In the genomic region with DNA sequence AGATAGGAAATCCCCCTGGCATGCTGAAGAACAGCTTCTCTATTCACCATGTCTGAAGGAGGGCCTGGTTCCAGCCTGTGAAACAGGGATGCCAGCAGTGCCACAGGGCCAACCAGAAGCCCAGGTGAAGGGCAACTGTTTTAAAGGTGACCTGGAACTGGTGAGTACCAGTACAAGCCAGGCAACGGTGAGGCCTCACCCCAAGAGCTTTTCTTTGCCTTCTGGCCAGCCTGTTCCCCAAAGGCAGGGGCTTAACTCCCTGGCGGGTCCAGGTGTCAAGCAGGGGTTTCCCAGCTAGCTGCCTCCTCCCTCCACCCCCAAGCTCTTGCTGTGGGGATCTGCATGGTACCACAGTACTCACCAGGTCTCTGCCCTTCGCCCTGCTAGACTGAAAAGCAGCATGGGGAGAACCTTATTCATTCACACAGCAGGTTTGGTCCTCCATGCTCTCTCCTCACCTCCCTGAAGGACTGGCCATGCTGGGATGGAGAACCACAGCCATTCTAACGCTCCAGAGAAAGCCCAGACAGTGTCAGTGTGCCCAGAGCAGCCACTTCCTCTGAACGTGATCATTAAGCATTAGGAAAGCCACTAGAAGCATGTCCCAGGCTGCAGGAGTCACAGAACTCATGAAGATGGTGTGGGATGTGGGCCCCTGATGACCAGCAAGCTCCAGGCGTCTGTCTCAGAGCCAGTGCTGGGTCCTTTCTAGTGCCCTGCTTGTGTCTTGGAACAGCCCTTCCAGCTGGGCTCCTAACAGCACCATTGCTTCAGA, we compare ENCODE assay signal across 10 mouse cellular contexts. TPM values are rescaled to one million over a fixed set of nuclear protein-coding genes. Genes with fewer than 3 reads are reported as not detected.
DNase-seq lines count a peak whose midpoint lies in the region; ATAC-seq and TF ChIP-seq lines count a peak whose summit lies in the region.
"Had no signal": no experiment of that assay in that cellular context is flagged by ENCODE, and none has a peak within 500 bp of the region (broad histone marks: within the 10 kb centered on the region; RNA-seq: fewer than 3 reads in every experiment).

No protein-coding gene starts in this region.

- H3K36me3 ChIP-seq in heart, embryonic 16.5 days (ENCODE audit: control insufficient read depth, insufficient read depth) = no peaks in the 10 kb centered on the region
- peaks cover 12% of the 10 kb centered on the region for H3K36me3 ChIP-seq in limb, embryonic 14.5 days (ENCODE audit: control insufficient read depth, insufficient read depth, low read length)

- H3K4me2 ChIP-seq in heart, embryonic 16.5 days (ENCODE audit: low read depth, low read length) = peak overlapping the region; percentile 97
- peak overlapping the region; percentile 89 for H3K4me2 ChIP-seq in limb, embryonic 14.5 days (replicated peaks; ENCODE audit: low read depth, low read length, severe bottlenecking)

- peak overlapping the region; percentile 70 for H3K9ac ChIP-seq in heart, embryonic 16.5 days (ENCODE audit: low read length)
- H3K9ac ChIP-seq in limb, embryonic 14.5 days (ENCODE audit: low read depth, low read length, severe bottlenecking) = no peak overlapping the region; the same call in 1 of the 2 replicates

- no peaks in the 10 kb centered on the region for H3K27me3 ChIP-seq in heart, embryonic 16.5 days (ENCODE audit: control insufficient read depth, insufficient read depth, low read length)
- no peaks in the 10 kb centered on the region for H3K27me3 ChIP-seq in limb, embryonic 14.5 days (ENCODE audit: control insufficient read depth, insufficient read depth, low read length)

- H3K27ac ChIP-seq in heart, embryonic 16.5 days (ENCODE audit: low read length) = peak overlapping the region; percentile 62
- H3K27ac ChIP-seq in embryonic fibroblast, embryonic 13.5 days (ENCODE audit: insufficient read depth, low read length) = peak overlapping the region; percentile 44
- peak overlapping the region; percentile 72 for H3K27ac ChIP-seq in limb, embryonic 14.5 days (replicated peaks; ENCODE audit: low read depth, low read length)

- WGBS in heart, embryonic 16.5 days = 32% methylated on average over 6 of the region's 6 CpGs
- WGBS in limb, embryonic 14.5 days = 35% methylated on average over 6 of the region's 6 CpGs

- peak overlapping the region; percentile 76 for H3K4me3 ChIP-seq in heart, embryonic 16.5 days (ENCODE audit: low read length)
- no peak overlapping the region; the same call in none of the 2 replicates for H3K4me3 ChIP-seq in embryonic fibroblast, embryonic 13.5 days (ENCODE audit: insufficient read depth, low read length)
- peak overlapping the region; percentile 84 for H3K4me3 ChIP-seq in limb, embryonic 14.5 days (replicated peaks; ENCODE audit: low read length)

- no peak for ATAC-seq in heart, embryonic 16.5 days (replicated peaks; ENCODE audit: extremely low read depth, insufficient read depth, low FRiP score)
- ATAC-seq in limb, embryonic 14.5 days (ENCODE audit: low FRiP score, low read depth) = no peak

- peak; percentile 9; the same call in 1 of the 2 replicates for TF ChIP-seq POLR2A in embryonic fibroblast, embryonic 13.5 days (IDR thresholded peaks at IDR 0.05; ENCODE audit: low read depth, low read length)
- TF ChIP-seq POLR2A in limb, embryonic 14.5 days (IDR thresholded peaks at IDR 0.05; ENCODE audit: borderline replicate concordance, extremely low read depth, insufficient read depth, insufficient read length) = no peak

- no peak for DNase-seq in heart, adult 18-20 months
- DNase-seq in CD4-positive helper T cell, adult 2 months (ENCODE audit: low read depth, low spot score) = peak; percentile 44
- no peak for DNase-seq in limb, embryonic 14.5 days (ENCODE audit: low spot score)
- DNase-seq in right cerebral cortex, postnatal 25 days = no peak
- DNase-seq in c-Kit-positive CD71-positive TER-119-positive erythroid progenitor cells, embryonic 14.5 days (ENCODE audit: low spot score) = no peak
- no peak for DNase-seq in gastrocnemius, adult 18-20 months (ENCODE audit: low spot score)
- DNase-seq: cerebellum, adult 11 months had no signal

- peaks cover 54% of the 10 kb centered on the region for H3K4me1 ChIP-seq in heart, embryonic 16.5 days (ENCODE audit: control insufficient read depth, insufficient read depth, low read length)
- peaks cover 14% of the 10 kb centered on the region for H3K4me1 ChIP-seq in embryonic fibroblast, embryonic 13.5 days (ENCODE audit: control insufficient read depth, insufficient read depth, low read length)
- H3K4me1 ChIP-seq in limb, embryonic 14.5 days (ENCODE audit: control insufficient read depth, insufficient read depth, low read length) = peaks cover 39% of the 10 kb centered on the region

- TF ChIP-seq CTCF in embryonic fibroblast, embryonic 13.5 days (IDR thresholded peaks at IDR 0.05; ENCODE audit: borderline replicate concordance, insufficient read depth, low read length) = no peak

- H3K9me3 ChIP-seq in heart, embryonic 16.5 days (replicated peaks; ENCODE audit: control insufficient read depth, low read length) = no peaks in the 10 kb centered on the region
- no peaks in the 10 kb centered on the region for H3K9me3 ChIP-seq in limb, embryonic 14.5 days (ENCODE audit: control insufficient read depth, low read length)

RNA-seq across cellular contexts. Expression of a gene that starts 2.8 kb away (rescaled TPM):
- polyA plus RNA-seq in heart, embryonic 16.5 days (2015; fragmentation: Nextera tagmentation; extraction: Ambion mirVana) = 5.5 and 11.6 TPM in 2 replicates
- total RNA-seq in heart, adult 18-20 months (2021) = under 1 TPM; 0.35 to 0.75 TPM
- polyA plus RNA-seq in embryonic fibroblast, embryonic 13.5 days (2011; ENCODE audit: insufficient read length, low read depth, missing spikeins) = 3.7 and 7.3 TPM in 2 replicates
- 13.8 and 18.5 TPM in 2 replicates for polyA plus RNA-seq in limb, embryonic 14.5 days (2012; rRNA removed)
- 16.6 and 17.8 TPM in 2 replicates for polyA plus RNA-seq in limb, embryonic 14.5 days (2014; fragmentation: Nextera tagmentation; extraction: Ambion mirVana)
- under 1 TPM; 0.21 to 0.52 TPM for total RNA-seq in gastrocnemius, adult 18-20 months (2021)

RNA-seq across cellular contexts. Expression of a gene that starts 5.9 kb away (rescaled TPM):
- polyA plus RNA-seq in heart, embryonic 16.5 days (2015; fragmentation: Nextera tagmentation; extraction: Ambion mirVana) = 0.47 TPM in 1 of 2 replicates, not detected in the other
- not detected for total RNA-seq in heart, adult 18-20 months (2021)
- polyA plus RNA-seq in embryonic fibroblast, embryonic 13.5 days (2011; ENCODE audit: insufficient read length, low read depth, missing spikeins) = not detected in 2 replicates
- polyA plus RNA-seq in limb, embryonic 14.5 days (2012; rRNA removed) = not detected in 2 replicates
- polyA plus RNA-seq in limb, embryonic 14.5 days (2014; fragmentation: Nextera tagmentation; extraction: Ambion mirVana) = not detected in 2 replicates
- not detected for total RNA-seq in gastrocnemius, adult 18-20 months (2021)
- total RNA-seq: gastrocnemius, postnatal 4 days had no signal

RNA-seq across cellular contexts. Expression of a gene that starts 8.2 kb away (rescaled TPM):
- not detected in 2 replicates for polyA plus RNA-seq in heart, embryonic 16.5 days (2015; fragmentation: Nextera tagmentation; extraction: Ambion mirVana)
- total RNA-seq in heart, adult 18-20 months (2021) = not detected
- polyA plus RNA-seq in embryonic fibroblast, embryonic 13.5 days (2011; ENCODE audit: insufficient read length, low read depth, missing spikeins) = not detected in 2 replicates
- polyA plus RNA-seq in limb, embryonic 14.5 days (2012; rRNA removed) = not detected in 2 replicates
- polyA plus RNA-seq in limb, embryonic 14.5 days (2014; fragmentation: Nextera tagmentation; extraction: Ambion mirVana) = not detected in 2 replicates
- total RNA-seq in gastrocnemius, adult 18-20 months (2021) = not detected
- total RNA-seq: gastrocnemius, postnatal 4 days had no signal

RNA-seq across cellular contexts. Expression of a gene that starts 13.4 kb away (rescaled TPM):
- not detected in 2 replicates for polyA plus RNA-seq in heart, embryonic 16.5 days (2015; fragmentation: Nextera tagmentation; extraction: Ambion mirVana)
- total RNA-seq in heart, adult 18-20 months (2021) = not detected
- polyA plus RNA-seq in embryonic fibroblast, embryonic 13.5 days (2011; ENCODE audit: insufficient read length, low read depth, missing spikeins) = not detected in 2 replicates
- not detected in 2 replicates for polyA plus RNA-seq in limb, embryonic 14.5 days (2012; rRNA removed)
- polyA plus RNA-seq in limb, embryonic 14.5 days (2014; fragmentation: Nextera tagmentation; extraction: Ambion mirVana) = not detected in 2 replicates
- total RNA-seq in gastrocnemius, adult 18-20 months (2021) = not detected
- total RNA-seq: gastrocnemius, postnatal 4 days had no signal

RNA-seq across cellular contexts. Expression of a gene that starts 23.1 kb away (rescaled TPM):
- 0.36 and 0.58 TPM in 2 replicates for polyA plus RNA-seq in heart, embryonic 16.5 days (2015; fragmentation: Nextera tagmentation; extraction: Ambion mirVana)
- not detected for total RNA-seq in heart, adult 18-20 months (2021)
- polyA plus RNA-seq in embryonic fibroblast, embryonic 13.5 days (2011; ENCODE audit: insufficient read length, low read depth, missing spikeins) = not detected in 2 replicates
- polyA plus RNA-seq in limb, embryonic 14.5 days (2012; rRNA removed) = not detected in 2 replicates
- polyA plus RNA-seq in limb, embryonic 14.5 days (2014; fragmentation: Nextera tagmentation; extraction: Ambion mirVana) = not detected in 2 replicates
- total RNA-seq in gastrocnemius, adult 18-20 months (2021) = not detected
- total RNA-seq: gastrocnemius, postnatal 4 days had no signal
